Mouse (Mus musculus) heart, postnatal 10 days (tissue): Measurements from ENCODE around the gene Slc31a1. TPM values are rescaled to one million over a fixed set of nuclear protein-coding genes. Genes with fewer than 3 reads are reported as not detected.
A peak's percentile ranks its signal among the peaks of the same experiment; 100 is the strongest.

Source experiments
- DNase-seq, 2 experiments: peaks; one replicate each; pipeline ENCODE4 v3.0.0; 2021
- intact Hi-C: fragments of 180-260 bp; cut with DNase I; formaldehyde crosslinking; loops from one replicate; pipeline ENCODE4 v1.15.1; 2025
- total RNA-seq, 2 experiments: library from RNA; stranded (reverse); gene quantifications; 2 replicates each; pipeline ENCODE4 v1.2.3; 2021

Slc31a1 gene
- 10 to 100 TPM; 31.3 to 31.8 TPM for total RNA-seq

- peak; percentile 97 to 98 for DNase-seq
- intact Hi-C loops = loop anchor here (2.0 to 5.0 kb wide), 2 partner anchors 47 to 157 kb away; partner anchors contain the start of gene Alad
Measured at GRCm38 (mm10) chr4:62360088-62360804, at the start of gene Slc31a1, which contains the start of gene Fkbp15. Gene Slc31a1 (plus strand): TSS chr4:62360727. Gene Fkbp15 (minus strand): TSS chr4:62360548.

GRCm38 (mm10) chr4:62312821-62313220 is 47.7 kb upstream of the Slc31a1 start:
- intact Hi-C loops = no loop called here
- DNase-seq = no peak

GRCm38 (mm10) chr4:62313641-62314211 is 46.8 kb upstream of the Slc31a1 start:
- intact Hi-C loops = no loop called here
- DNase-seq = no peak

GRCm38 (mm10) chr4:62314516-62314915 is 46.0 kb upstream of the Slc31a1 start:
- intact Hi-C loops = no loop called here

DNA sequence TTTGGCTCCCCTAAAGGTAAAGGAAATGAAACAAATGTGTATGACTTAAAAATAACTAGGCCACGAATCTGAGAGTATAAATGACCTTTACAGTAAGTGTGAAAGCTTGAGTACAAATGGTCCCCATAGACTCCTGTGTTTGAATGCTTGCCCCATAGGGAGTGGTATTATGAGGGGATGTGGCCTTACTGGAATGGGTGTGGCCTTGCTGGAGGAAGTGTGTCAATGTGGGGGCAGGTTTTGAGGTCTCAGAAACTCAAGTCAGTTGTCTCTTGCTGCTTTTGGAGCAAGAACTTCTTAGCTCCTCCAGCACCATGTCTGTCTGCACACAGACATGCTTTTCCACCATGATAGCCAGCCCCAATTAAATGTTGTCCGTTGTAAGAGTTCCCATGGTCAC is 44.1 kb upstream of the Slc31a1 start:
- DNase-seq = no peak
- intact Hi-C loops = no loop called here

More at GRCm38 (mm10) chr4:62314516-62314915, 46.0 kb upstream of the Slc31a1 start:
- no peak for DNase-seq

DNA sequence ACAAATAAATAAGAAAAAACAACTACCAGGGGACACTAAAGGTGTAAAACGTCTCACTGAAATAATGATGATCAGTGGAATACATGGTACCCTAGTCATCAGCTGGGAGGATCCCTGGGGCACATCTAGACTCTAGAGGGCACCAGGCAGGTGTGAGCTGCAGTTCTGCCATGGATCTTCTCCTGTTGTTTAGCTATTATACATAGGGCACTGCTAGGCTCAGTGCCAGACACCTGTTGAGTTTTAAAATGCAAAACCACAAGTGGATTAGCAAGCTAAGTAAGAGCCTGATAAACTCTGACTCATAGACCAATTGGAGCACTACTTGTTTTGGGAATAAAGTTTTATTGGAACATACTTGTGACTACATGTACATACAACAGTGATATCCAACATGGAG is 42.2 kb upstream of the Slc31a1 start:
- intact Hi-C loops = no loop called here
- no peak for DNase-seq

GRCm38 (mm10) chr4:62322684-62323083 is 37.8 kb upstream of the Slc31a1 start:
- intact Hi-C loops = no loop called here
- DNase-seq = no peak

DNA sequence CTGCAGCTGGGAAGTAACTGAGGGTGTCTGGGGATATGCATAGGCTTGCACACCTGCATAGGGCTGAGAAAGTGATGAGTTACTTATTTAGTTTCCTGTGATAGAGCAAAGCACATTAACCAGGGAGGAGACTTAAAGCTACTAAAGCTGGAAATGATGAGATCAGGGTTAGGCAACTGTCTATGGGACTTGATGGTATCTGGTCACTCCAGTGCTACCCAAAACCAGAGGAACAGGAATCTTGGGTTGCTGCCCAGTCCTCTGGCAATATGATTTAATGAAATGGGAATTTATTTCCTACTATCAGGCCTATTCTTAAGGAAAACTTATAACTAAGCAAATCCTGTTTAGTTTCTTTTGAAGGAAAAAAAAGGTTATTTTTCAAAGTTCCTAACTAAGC is 34.4 kb upstream of the Slc31a1 start:
- intact Hi-C loops = no loop called here
- DNase-seq = no peak

DNA sequence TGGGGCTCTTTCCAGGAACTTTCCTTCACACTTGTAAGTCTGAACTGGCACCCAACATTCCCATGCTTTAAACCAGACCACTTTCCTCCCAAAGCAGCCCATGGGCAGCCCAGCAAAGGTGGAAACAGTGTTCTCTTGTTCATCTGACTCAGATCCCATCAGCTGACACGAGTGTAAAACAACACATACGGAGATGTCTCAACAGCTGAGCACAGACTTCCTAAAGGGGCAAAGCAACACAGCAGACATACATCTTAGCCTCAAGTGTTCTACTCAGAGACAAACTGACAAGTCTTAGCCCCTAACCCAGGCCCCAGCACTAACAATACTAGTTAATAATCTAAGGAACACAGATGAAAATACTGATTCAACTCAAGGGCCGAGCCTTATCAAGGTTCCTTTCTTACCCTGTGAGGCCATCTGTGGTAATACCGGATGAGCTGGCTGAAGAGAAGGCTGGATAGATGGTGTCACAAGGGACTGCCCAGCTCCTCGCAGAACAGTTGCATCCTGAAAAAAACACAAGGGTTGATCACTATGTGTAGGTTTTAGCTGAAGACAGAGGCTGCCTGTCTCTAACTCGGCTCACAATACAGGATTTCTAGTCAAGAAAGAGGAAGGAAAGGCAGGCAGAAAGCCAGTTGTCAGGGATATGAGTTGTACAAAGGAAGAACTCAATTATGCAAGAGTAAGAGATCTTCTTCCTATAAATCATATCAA is 31.4 kb upstream of the Slc31a1 start:
- no peak for DNase-seq
- intact Hi-C loops = no loop called here

DNA sequence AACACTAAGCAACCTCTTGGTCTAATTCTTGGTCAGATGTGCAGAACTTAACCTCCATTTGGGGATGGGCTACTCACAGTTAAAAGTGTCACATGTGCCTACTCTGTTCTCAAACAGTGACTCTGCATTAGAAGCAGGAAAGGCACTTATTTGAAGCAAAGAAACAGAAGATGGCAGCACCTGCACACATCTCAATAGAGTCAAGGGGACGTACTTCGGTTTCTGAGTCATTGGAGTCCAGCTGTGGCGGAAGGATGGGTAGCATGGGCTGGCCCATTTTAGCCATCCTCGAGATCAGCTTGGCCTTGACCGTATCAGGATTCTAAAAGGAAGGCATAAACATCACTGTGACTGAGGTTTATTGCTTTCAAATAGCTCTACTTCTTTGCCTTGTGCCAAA is 28.6 kb upstream of the Slc31a1 start:
- DNase-seq = no peak
- intact Hi-C loops = no loop called here

- intact Hi-C loops = no loop called here
- no peak for DNase-seq
Measured at GRCm38 (mm10) chr4:62338536-62338935, 22.0 kb upstream of the Slc31a1 start.

GRCm38 (mm10) chr4:62344000-62344399 is 16.5 kb upstream of the Slc31a1 start:
- peak in 1 of 2 experiments; percentile 48 for DNase-seq
- intact Hi-C loops = loop anchor here (2.0 to 10.0 kb wide), 2 partner anchors 61 to 421 kb away; no protein-coding TSS in a partner anchor

- intact Hi-C loops = loop anchor here (2.0 to 10.0 kb wide), 3 partner anchors 59 to 419 kb away; no protein-coding TSS in a partner anchor
- DNase-seq = no peak
Measured at GRCm38 (mm10) chr4:62345827-62346226, 14.7 kb upstream of the Slc31a1 start.

DNA sequence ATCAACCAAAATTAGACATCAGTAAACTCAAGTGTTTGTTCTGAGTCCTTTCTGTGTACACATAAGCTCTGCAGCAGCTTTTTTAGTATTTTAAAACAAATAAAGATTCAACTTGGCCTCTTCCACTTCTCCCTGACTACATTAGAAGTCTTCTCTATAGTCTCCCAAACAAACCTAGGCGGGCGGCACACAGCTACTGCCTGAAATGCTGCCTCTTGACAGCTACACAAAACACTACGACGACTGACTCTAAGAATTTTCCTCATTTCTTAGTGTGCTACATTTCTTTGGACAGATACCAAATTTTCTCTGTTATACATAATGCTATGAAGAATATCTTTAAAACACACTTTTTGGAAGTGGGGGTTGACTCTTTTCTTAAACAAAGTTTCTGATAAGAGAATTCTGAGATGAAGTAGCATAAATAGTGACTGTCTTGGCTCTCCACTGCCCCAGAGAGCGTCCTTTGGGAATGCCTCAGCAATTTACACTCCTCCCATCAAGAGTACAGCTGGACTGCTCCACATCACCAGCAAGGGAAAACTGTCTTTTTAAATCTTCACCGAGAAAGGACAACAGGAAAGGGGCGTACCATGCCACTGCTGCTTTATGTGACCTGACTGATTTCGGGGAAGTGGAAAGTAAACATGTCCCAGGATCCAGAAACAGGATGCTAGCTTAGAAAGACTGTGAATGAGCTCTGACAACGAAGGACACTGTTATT is 12.8 kb upstream of the Slc31a1 start:
- intact Hi-C loops = loop anchor here (2.0 to 10.0 kb wide), 2 partner anchors 159 to 417 kb away; no protein-coding TSS in a partner anchor
- DNase-seq = peak; percentile 27 to 48

GRCm38 (mm10) chr4:62348329-62348705 is 12.2 kb upstream of the Slc31a1 start:
- intact Hi-C loops = loop anchor here (10.0 kb wide), 1 partner anchor 416 kb away; no protein-coding TSS in a partner anchor
- no peak for DNase-seq

GRCm38 (mm10) chr4:62349371-62349770 is 11.2 kb upstream of the Slc31a1 start:
- no peak for DNase-seq
- intact Hi-C loops = loop anchor here (10.0 kb wide), 1 partner anchor 415 kb away; no protein-coding TSS in a partner anchor

DNA sequence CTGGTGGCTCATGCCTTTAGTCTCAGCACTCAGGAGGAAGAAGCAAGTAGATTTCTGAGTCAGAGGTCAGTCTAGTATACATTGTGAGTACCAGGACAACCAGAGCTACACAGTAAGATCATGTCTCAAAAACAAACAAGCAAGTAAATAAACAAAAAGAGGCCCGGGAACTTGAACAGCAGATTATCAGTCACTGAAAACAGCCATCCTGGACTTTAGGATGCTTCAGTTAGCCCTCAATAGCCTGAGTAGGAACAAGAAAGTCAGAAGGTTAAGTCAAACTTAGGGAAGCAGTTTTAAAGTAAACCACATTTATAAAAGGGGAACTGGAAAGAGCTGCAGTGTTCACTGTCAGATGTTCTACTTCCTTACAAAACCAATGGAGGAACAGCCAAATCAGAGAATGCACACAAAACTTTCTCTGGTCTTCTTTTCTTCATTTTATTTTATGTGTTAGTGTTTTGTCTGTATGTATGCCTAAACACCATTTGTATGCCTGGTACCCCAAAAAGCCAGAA is 2.8 kb upstream of the Slc31a1 start:
- intact Hi-C loops = no loop called here
- DNase-seq = no peak

GRCm38 (mm10) chr4:62359256-62359775 is 1.2 kb upstream of the Slc31a1 start:
- intact Hi-C loops = no loop called here
- no peak for DNase-seq

DNA sequence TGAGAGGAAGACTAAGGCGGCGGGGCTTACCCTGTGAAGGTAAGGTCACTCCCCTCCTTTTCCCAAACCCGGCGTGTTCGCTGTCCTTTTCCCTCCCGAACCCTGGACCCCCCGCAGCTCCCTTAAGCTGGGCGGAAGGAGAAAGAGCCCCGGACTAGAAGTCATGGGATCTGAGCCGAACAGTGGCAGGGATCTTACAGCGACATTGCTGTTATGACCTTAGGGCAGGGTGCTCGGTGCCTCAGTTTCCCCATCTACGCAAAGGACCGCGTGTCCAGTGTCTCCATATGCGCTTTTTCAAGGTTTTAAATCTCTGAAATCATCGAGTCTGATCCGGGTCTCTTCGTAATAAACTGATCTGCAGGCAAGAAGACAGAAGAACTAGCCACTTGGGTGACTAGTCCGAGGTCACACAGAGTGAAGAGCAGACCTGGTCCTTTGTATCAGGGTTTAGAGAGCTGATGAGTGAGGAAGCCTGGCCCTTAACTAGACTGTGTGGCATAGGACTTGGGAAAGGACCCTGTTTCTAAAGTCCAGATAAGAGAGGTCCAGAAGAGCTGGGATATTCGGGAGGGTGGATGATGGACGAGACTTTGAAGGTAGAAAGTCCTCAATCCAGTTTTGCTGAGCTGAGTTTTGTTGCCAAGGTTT is 403 bp downstream of the Slc31a1 start:
- DNase-seq = peak in 1 of 2 experiments; percentile 34
- intact Hi-C loops = loop anchor here (2.0 to 5.0 kb wide), 2 partner anchors 46 to 156 kb away; partner anchors contain the start of gene Alad
